ENCODE assay signal across 23 mouse cellular contexts in genomic region chr3:142760356-142760755, GRCm38 (mm10). TPM values are rescaled to one million over a fixed set of nuclear protein-coding genes. Genes with fewer than 3 reads are reported as not detected.
DNase-seq lines count a peak whose midpoint lies in the region; TF ChIP-seq lines count a peak whose summit lies in the region.
"Had no signal": no experiment of that assay in that cellular context is flagged by ENCODE, and none has a peak within 500 bp of the region (broad histone marks: within the 10 kb centered on the region; RNA-seq: fewer than 3 reads in every experiment).

No protein-coding gene starts in this region.

- peak overlapping the region; percentile 54 for H3K4me3 ChIP-seq in testis, adult 2 months (ENCODE audit: control insufficient read depth, low read depth, low read length)
- H3K4me3 ChIP-seq: forebrain, embryonic 10.5 days; forebrain, embryonic 13.5 days; gastrocnemius, adult 2 months; heart, embryonic 12.5 days; heart, embryonic 15.5 days had no signal

- no peaks in the 10 kb centered on the region for H3K36me3 ChIP-seq in testis, adult 2 months (ENCODE audit: control insufficient read depth, insufficient read depth, low read length)
- H3K36me3 ChIP-seq: forebrain, embryonic 10.5 days; heart, embryonic 12.5 days; heart, embryonic 15.5 days had no signal

- H3K27me3 ChIP-seq in testis, adult 2 months (ENCODE audit: control insufficient read depth, insufficient read depth, low read length): no peaks in the 10 kb centered on the region
- H3K27me3 ChIP-seq: forebrain, embryonic 13.5 days; heart, embryonic 15.5 days had no signal

- no peak for TF ChIP-seq CTCF in testis, adult 2 months (IDR thresholded peaks at IDR 0.05; ENCODE audit: control insufficient read depth, insufficient read depth, insufficient replicate concordance, low read depth, low read length)

- no peak for DNase-seq in testis, postnatal 10 days (ENCODE audit: low spot score)
- peak; percentile 11 for DNase-seq in WW6 (ENCODE audit: low read depth, low spot score)
- DNase-seq in testis, postnatal 14 days (ENCODE audit: low spot score): peak; percentile 65
- DNase-seq in layer of hippocampus, postnatal 14 days (ENCODE audit: low spot score in 2 of 2): no peak
- DNase-seq in spleen, postnatal 36 days (ENCODE audit: low spot score in 2 of 2): no peak
- DNase-seq: adrenal gland, adult 8-10 months; adrenal gland, postnatal 25 days; cerebellum, adult 18-20 months; cerebellum, adult 9-10 months; cerebellum, postnatal 14 days; forebrain, postnatal 0 days; gastrocnemius, adult 2 months; gastrocnemius, postnatal 14 days; heart, adult 11 months; heart, postnatal 10 days; heart, postnatal 4 days had no signal

- H3K27ac ChIP-seq in testis, adult 2 months (ENCODE audit: control insufficient read depth, insufficient read depth, low read depth, low read length): peak overlapping the region; percentile 69; the same call in 1 of the 2 replicates
- H3K27ac ChIP-seq: forebrain, embryonic 10.5 days; forebrain, embryonic 13.5 days; gastrocnemius, adult 2 months; heart, embryonic 15.5 days; hindbrain, embryonic 14.5 days; hindbrain, postnatal 0 days had no signal

- no peak for TF ChIP-seq POLR2A in testis, adult 2 months (IDR thresholded peaks at IDR 0.05; ENCODE audit: control insufficient read depth, low read depth, low read length)

- H3K4me1 ChIP-seq in testis, adult 2 months (ENCODE audit: control insufficient read depth, insufficient read depth, low read length): no peaks in the 10 kb centered on the region
- H3K4me1 ChIP-seq: forebrain, embryonic 10.5 days; forebrain, embryonic 13.5 days had no signal

RNA-seq across cellular contexts. Expression of gene Gtf2b, which starts 4.5 kb away (rescaled TPM):
- polyA plus RNA-seq in testis, adult 2 months (2012; rRNA removed): 51.3 and 58.5 TPM in 2 replicates
- 10 to 100 TPM; 40.6 to 41.5 TPM for total RNA-seq in layer of hippocampus, postnatal 14 days (2021)

RNA-seq across cellular contexts. Expression of gene Kyat3, which starts 59.5 kb away (rescaled TPM):
- polyA plus RNA-seq in testis, adult 2 months (2012; rRNA removed): 3.1 and 3.8 TPM in 2 replicates
- total RNA-seq in layer of hippocampus, postnatal 14 days (2021): 1 to 10 TPM; 4.8 to 7.3 TPM

Comparison
In these comparisons a context has a peak if more than half of its experiments do, and no peak if none do; other contexts are left out.
1. DNase-seq: peak in WW6 (single experiment) and testis, postnatal 14 days (single experiment); none in testis, postnatal 10 days (single experiment), layer of hippocampus, postnatal 14 days (0 of 2) and spleen, postnatal 36 days (0 of 2).